Mouse (Mus musculus) ES-E14 (cell line): Measurements from ENCODE around the gene Gm10135. TPM values are rescaled to one million over a fixed set of nuclear protein-coding genes. Genes with fewer than 3 reads are reported as not detected.
"Not testable (repeated sequence)": the region's sequence is repeated elsewhere in the genome, so short reads cannot be mapped to it uniquely, and the experiment has no call there.

Experiments used
- DNase-seq: peaks from one replicate; pipeline ENCODE4 v3.0.0-alpha.2; 2013; ENCODE audit warnings: low read depth, low spot score
- H3K27ac ChIP-seq: 2 replicates; pipeline ENCODE4 v1.5.1; 2012; ENCODE audit warnings: low read depth, mild to moderate bottlenecking, low read length, moderate library complexity, mixed read lengths; ENCODE audit not compliant: poor library complexity, insufficient read depth, severe bottlenecking
- H3K36me3 ChIP-seq: 2 replicates; pipeline ENCODE4 v1.6.1; 2012; ENCODE audit warnings: mild to moderate bottlenecking, low read length, moderate library complexity, mixed read lengths; ENCODE audit not compliant: control insufficient read depth, poor library complexity, insufficient read depth, severe bottlenecking
- H3K4me1 ChIP-seq, 2 experiments: fragments of 150-350 bp in 1 of 2; sonication (generic) in 1 of 2; 2 replicates each; pipeline ENCODE4 v1.6.1; 2012; ENCODE audit warnings: low read length in 2 of 2, mild to moderate bottlenecking in 1 of 2, mixed read lengths in 1 of 2; ENCODE audit not compliant: control insufficient read depth in 2 of 2, insufficient read depth in 2 of 2, poor library complexity in 1 of 2
- H3K4me3 ChIP-seq, 2 experiments: fragments of 150-350 bp in 1 of 2; sonication (generic) in 1 of 2; 2 replicates each; pipeline ENCODE4 v1.5.1; 2012; ENCODE audit warnings: low read length in 2 of 2, low read depth in 1 of 2, mild to moderate bottlenecking in 1 of 2, mixed read lengths in 1 of 2; ENCODE audit not compliant: insufficient read depth in 1 of 2, poor library complexity in 1 of 2, severe bottlenecking in 1 of 2
- H3K9ac ChIP-seq: 2 replicates; pipeline ENCODE4 v1.6.1; 2012; ENCODE audit warnings: low read depth, mild to moderate bottlenecking, low read length, mixed read lengths; ENCODE audit not compliant: poor library complexity, insufficient read depth, severe bottlenecking
- H3K9me3 ChIP-seq: fragments of 150-350 bp; sonication (generic); 2 replicates; pipeline ENCODE4 v1.6.1; 2012; ENCODE audit warnings: low read depth, mild to moderate bottlenecking, low read length; ENCODE audit not compliant: control insufficient read depth, insufficient read depth
- CHD2 ChIP-seq: IDR thresholded peaks from 2 replicates; pipeline ENCODE4 v1.6.1; 2014; ENCODE audit warnings: mild to moderate bottlenecking, low read depth, low read length, inconsistent platforms
- HCFC1 ChIP-seq: IDR thresholded peaks from 2 replicates; pipeline ENCODE4 v1.6.1; 2012; ENCODE audit warnings: low read length, inconsistent platforms, borderline replicate concordance; ENCODE audit not compliant: insufficient read depth
- MAFK ChIP-seq: IDR thresholded peaks from 2 replicates; pipeline ENCODE4 v1.6.1; 2014; ENCODE audit warnings: mild to moderate bottlenecking, low read depth, low read length, inconsistent platforms; ENCODE audit not compliant: insufficient read depth
- ZC3H11A ChIP-seq: IDR thresholded peaks from 2 replicates; pipeline ENCODE4 v1.6.1; 2012; ENCODE audit warnings: low read depth, mild to moderate bottlenecking, inconsistent platforms, low read length, borderline replicate concordance
- ZNF384 ChIP-seq: IDR thresholded peaks from 2 replicates; pipeline ENCODE4 v1.6.1; 2012; ENCODE audit warnings: low read depth, low read length, inconsistent platforms
- in situ Hi-C, 2 experiments: fragments of 600-800 bp; cut with MboI; formaldehyde crosslinking; loops; one replicate each; pipeline ENCODE4 v1.15.1; 2025; ENCODE audit warnings: low sequenced_read_pairs in 2 of 2, inconsistent platforms in 1 of 2; ENCODE audit not compliant: unreplicated experiment in 2 of 2
- total RNA-seq: library from RNA; depleted of rRNA; stranded (reverse); fragments of 300-350 nt; gene quantifications from 2 replicates; pipeline ENCODE4 v1.2.3, GENCODE M21; 2012

Gm10135 gene
- total RNA-seq, 1 experiment: not detected

- in situ Hi-C loops: no loop called here
- Histone ChIP-seq H3K36me3 (no peaks in the 10 kb centered on the region; the same call in 1 of the 2 replicates), H3K4me3 (no peak overlapping the region), H3K9me3 (no peaks in the 10 kb centered on the region), H3K4me1 (no peaks in the 10 kb centered on the region), H3K9ac (no peak overlapping the region), H3K27ac (no peak overlapping the region)
- TF ChIP-seq ZNF384 (no peak), MAFK (no peak), CHD2 (no peak), ZC3H11A (no peak), HCFC1 (no peak)
- DNase-seq: no peak
These were observed 24.2 kb downstream of the Gm10135 start for GRCm38 (mm10) chr5:72950252-72950651.

GRCm38 (mm10) chr5:72948136-72948535 lies 26.4 kb downstream of the Gm10135 start:
- DNase-seq: no peak
- Histone ChIP-seq H3K9me3 (no peaks in the 10 kb centered on the region), H3K4me1 (no peaks in the 10 kb centered on the region), H3K27ac (no peak overlapping the region), H3K9ac (no peak overlapping the region), H3K36me3 (no peaks in the 10 kb centered on the region; the same call in 1 of the 2 replicates), H3K4me3 (no peak overlapping the region)
- in situ Hi-C loops: no loop called here
- TF ChIP-seq CHD2 (no peak), ZNF384 (no peak), MAFK (no peak), ZC3H11A (no peak), HCFC1 (no peak)

GRCm38 (mm10) chr5:72940906-72941432 lies 33.5 kb downstream of the Gm10135 start:
- Histone ChIP-seq H3K4me3 (no peak overlapping the region), H3K36me3 (no peaks in the 10 kb centered on the region), H3K4me1 (no peaks in the 10 kb centered on the region), H3K27ac (no peak overlapping the region), H3K9ac (no peak overlapping the region), H3K9me3 (no peaks in the 10 kb centered on the region)
- in situ Hi-C loops: no loop called here
- no peak for DNase-seq
- no peak for TF ChIP-seq CHD2
- no peak for TF ChIP-seq HCFC1
- no peak for TF ChIP-seq MAFK
- TF ChIP-seq ZNF384: no peak
- TF ChIP-seq ZC3H11A: no peak

GRCm38 (mm10) chr5:72939311-72939710 lies 35.2 kb downstream of the Gm10135 start:
- no peak for TF ChIP-seq ZNF384
- TF ChIP-seq HCFC1: no peak
- TF ChIP-seq MAFK: no peak
- no peak for TF ChIP-seq ZC3H11A
- no peak for TF ChIP-seq CHD2
- in situ Hi-C loops: no loop called here
- Histone ChIP-seq H3K9ac (no peak overlapping the region), H3K4me3 (no peak overlapping the region), H3K9me3 (no peaks in the 10 kb centered on the region), H3K36me3 (no peaks in the 10 kb centered on the region), H3K27ac (no peak overlapping the region), H3K4me1 (no peaks in the 10 kb centered on the region)
- DNase-seq: no peak

- H3K36me3 ChIP-seq, DNase-seq, in situ Hi-C loops, H3K4me1 ChIP-seq, H3K4me3 ChIP-seq, H3K9me3 ChIP-seq, H3K27ac ChIP-seq, H3K9ac ChIP-seq: not testable (repeated sequence)
These were observed 36.1 kb downstream of the Gm10135 start for GRCm38 (mm10) chr5:72938421-72938820.
